Mouse (Mus musculus) forebrain, embryonic 11.5 days (tissue): ENCODE data around the gene Cdk7. TPM values are rescaled to one million over a fixed set of nuclear protein-coding genes. Genes with fewer than 3 reads are reported as not detected.

Experiments used
- ATAC-seq: fragments of 200-750 bp; cut with Nextera tagmentation; replicated peaks from 2 replicates; pipeline ENCODE4 v1.8.0; 2017; ENCODE audit warnings: moderate TSS enrichment; ENCODE audit not compliant: low FRiP score
- DNase-seq: peaks from one replicate; pipeline ENCODE4 v3.0.0-alpha.2; 2017; ENCODE audit warnings: low spot score
- H3K27ac ChIP-seq: fragments of 300-500 bp; sonication (generic); 2 replicates; pipeline ENCODE4 v1.5.1; 2014; ENCODE audit warnings: low read depth, low read length
- H3K27me3 ChIP-seq: fragments of 300-500 bp; sonication (generic); 2 replicates; pipeline ENCODE4 v1.6.1; 2014; ENCODE audit warnings: mild to moderate bottlenecking, low read length, mixed read lengths; ENCODE audit not compliant: control insufficient read depth, insufficient read depth
- H3K36me3 ChIP-seq: fragments of 300-500 bp; sonication (generic); 2 replicates; pipeline ENCODE4 v1.6.1; 2014; ENCODE audit warnings: mild to moderate bottlenecking, low read length, moderate library complexity, mixed read lengths; ENCODE audit not compliant: control insufficient read depth, insufficient read depth
- H3K4me1 ChIP-seq: fragments of 300-500 bp; sonication (generic); replicated peaks from 2 replicates; pipeline ENCODE4 v1.6.1; 2014; ENCODE audit warnings: low read length, mixed read lengths; ENCODE audit not compliant: control insufficient read depth, insufficient read depth
- H3K4me2 ChIP-seq: fragments of 300-500 bp; sonication (generic); 2 replicates; pipeline ENCODE4 v1.6.1; 2014; ENCODE audit warnings: low read depth, mild to moderate bottlenecking, low read length, moderate library complexity, mixed read lengths; ENCODE audit not compliant: severe bottlenecking
- H3K4me3 ChIP-seq: fragments of 300-500 bp; sonication (generic); 2 replicates; pipeline ENCODE4 v1.5.1; 2014; ENCODE audit warnings: low read depth, low read length
- H3K9ac ChIP-seq: fragments of 300-500 bp; sonication (generic); 2 replicates; pipeline ENCODE4 v1.6.1; 2014; ENCODE audit warnings: low read length
- H3K9me3 ChIP-seq: fragments of 300-500 bp; sonication (generic); 2 replicates; pipeline ENCODE4 v1.6.1; 2016; ENCODE audit warnings: low read length, mixed read lengths; ENCODE audit not compliant: control insufficient read depth
- WGBS: fragments of 180-500 bp; shearing (Covaris S2); extraction: QIAGEN DNeasy Blood & Tissue Kit; methylation state at CpG from one replicate; pipeline ENCODE4 v1.1.7; 2014; 5-methylcytosine and 5-hydroxymethylcytosine counted together
- polyA plus RNA-seq: library from polyadenylated mRNA; unstranded; fragments of >200 nt; fragmentation: Nextera tagmentation; extraction: Ambion mirVana; gene quantifications from 2 replicates; pipeline ENCODE4 v1.2.1, GENCODE M21; 2014

Gene Cdk7
- polyA plus RNA-seq, 1 experiment from 2014 or later: 75.0 TPM

GRCm38 (mm10) chr13:100681615-100682014 lies 49.1 kb downstream of the Cdk7 start:
- no peak for ATAC-seq

GRCm38 (mm10) chr13:100675936-100676635 lies 54.7 kb downstream of the Cdk7 start:
- no peak overlapping the region for H3K4me3 ChIP-seq
- H3K27me3 ChIP-seq: no peaks in the 10 kb centered on the region
- no peaks in the 10 kb centered on the region for H3K4me1 ChIP-seq
- H3K4me2 ChIP-seq: no peak overlapping the region
- H3K9me3 ChIP-seq: no peaks in the 10 kb centered on the region
- H3K36me3 ChIP-seq: no peaks in the 10 kb centered on the region
- WGBS: 89% methylated on average over 15 of the region's 15 CpGs
- peak; percentile 42 for DNase-seq
- no peak overlapping the region for H3K27ac ChIP-seq
- H3K9ac ChIP-seq: no peak overlapping the region
- no peak for ATAC-seq

More at GRCm38 (mm10) chr13:100681615-100682014, 49.1 kb downstream of the Cdk7 start:
- Histone ChIP-seq H3K4me3 (no peak overlapping the region), H3K4me1 (no peaks in the 10 kb centered on the region), H3K27ac (no peak overlapping the region), H3K36me3 (no peaks in the 10 kb centered on the region), H3K9ac (no peak overlapping the region), H3K9me3 (no peaks in the 10 kb centered on the region), H3K27me3 (no peaks in the 10 kb centered on the region), H3K4me2 (no peak overlapping the region)
- DNase-seq: no peak
- 89% methylated on average over 8 of the region's 8 CpGs for WGBS

- ATAC-seq (no peak), DNase-seq (no peak)
- WGBS: 63% methylated on average over 9 of the region's 9 CpGs
- peak overlapping the region; percentile 57 for H3K4me3 ChIP-seq
- no peak overlapping the region for H3K27ac ChIP-seq
- no peaks in the 10 kb centered on the region for H3K9me3 ChIP-seq
- H3K4me2 ChIP-seq: peak overlapping the region; percentile 86; the same call in 1 of the 2 replicates
- H3K27me3 ChIP-seq: no peaks in the 10 kb centered on the region
- H3K9ac ChIP-seq: peak overlapping the region; percentile 57; the same call in 1 of the 2 replicates
- H3K4me1 ChIP-seq: no peaks in the 10 kb centered on the region
- peaks cover 3% of the 10 kb centered on the region; the same call in 1 of the 2 replicates for H3K36me3 ChIP-seq
These were observed 60.5 kb downstream of the Cdk7 start for GRCm38 (mm10) chr13:100670181-100670741.

- Histone ChIP-seq H3K4me1 (no peaks in the 10 kb centered on the region), H3K4me3 (peak within 1 kb of the TSS; percentile 57), H3K36me3 (peaks cover 3% of the 10 kb centered on the region; the same call in 1 of the 2 replicates), H3K9ac (peak within 1 kb of the TSS; percentile 57), H3K27me3 (no peaks in the 10 kb centered on the region), H3K27ac (0 out of 2 replicates have a peak within 1 kb of the TSS, but pooled peaks have one; percentile 18), H3K9me3 (no peaks in the 10 kb centered on the region), H3K4me2 (peak within 1 kb of the TSS; percentile 86)
- WGBS: 1% methylated on average over 44 of the region's 44 CpGs
- peak; percentile 77 for ATAC-seq
- DNase-seq: peak; percentile 75
These were observed 61.3 kb downstream of the Cdk7 start, which contains the start of gene Ccdc125 for GRCm38 (mm10) chr13:100669291-100670022. Ccdc125 (plus strand) TSS chr13:100669717.

- Histone ChIP-seq H3K4me1 (no peaks in the 10 kb centered on the region), H3K36me3 (no peaks in the 10 kb centered on the region), H3K9me3 (no peaks in the 10 kb centered on the region), H3K27ac (no peak overlapping the region), H3K4me2 (no peak overlapping the region), H3K9ac (no peak overlapping the region), H3K27me3 (no peaks in the 10 kb centered on the region), H3K4me3 (no peak overlapping the region)
- DNase-seq: peak; percentile 80
- ATAC-seq: peak; percentile 55; the same call in 1 of the 2 replicates
- 51% methylated on average over 4 of the region's 4 CpGs for WGBS
These were observed 70.8 kb downstream of the Cdk7 start for GRCm38 (mm10) chr13:100659864-100660456.

- H3K9me3 ChIP-seq: no peaks in the 10 kb centered on the region
- H3K27ac ChIP-seq: no peak overlapping the region
- H3K36me3 ChIP-seq: no peaks in the 10 kb centered on the region
- H3K4me2 ChIP-seq: no peak overlapping the region
- WGBS: 94% methylated on average over 5 of the region's 5 CpGs
- no peak for ATAC-seq
- no peaks in the 10 kb centered on the region for H3K27me3 ChIP-seq
- no peak for DNase-seq
- no peaks in the 10 kb centered on the region for H3K4me1 ChIP-seq
- no peak overlapping the region for H3K9ac ChIP-seq
- H3K4me3 ChIP-seq: no peak overlapping the region
These were observed 72.6 kb downstream of the Cdk7 start for GRCm38 (mm10) chr13:100658091-100658490.

Other genes with a start within 250 kb of the Cdk7 start
- 82.6 and 105 TPM in 2 replicates for gene Gtf2h2, start 238.4 kb downstream of the Cdk7 start, polyA plus RNA-seq
- 2.6 and 2.9 TPM in 2 replicates for gene Ocln, start 178.2 kb downstream of the Cdk7 start, polyA plus RNA-seq
- 2.7 and 4.1 TPM in 2 replicates for gene Marveld2, start 114.0 kb downstream of the Cdk7 start, polyA plus RNA-seq
- 344 and 354 TPM in 2 replicates for gene Ak6, start 80.0 kb downstream of the Cdk7 start, polyA plus RNA-seq
- gene Rad17, start 79.9 kb downstream of the Cdk7 start, polyA plus RNA-seq: 24.9 and 26.4 TPM in 2 replicates
- gene Taf9, start 79.4 kb downstream of the Cdk7 start, polyA plus RNA-seq: 22.4 and 22.6 TPM in 2 replicates
- gene Ccdc125, start 61.2 kb downstream of the Cdk7 start, polyA plus RNA-seq: 2.6 and 2.9 TPM in 2 replicates
- 125 and 140 TPM in 2 replicates for gene Mrps36, start 13.7 kb upstream of the Cdk7 start, polyA plus RNA-seq
- gene Cenph, start 45.0 kb upstream of the Cdk7 start, polyA plus RNA-seq: 61.5 and 65.1 TPM in 2 replicates
- gene Ccnb1, start 55.6 kb upstream of the Cdk7 start, polyA plus RNA-seq: 455 and 459 TPM in 2 replicates
- gene Slc30a5, start 102.5 kb upstream of the Cdk7 start, polyA plus RNA-seq: 47.1 and 47.3 TPM in 2 replicates